Mouse (Mus musculus) heart, adult 2 months (tissue): ENCODE data around the gene Fut8. TPM values are rescaled to one million over a fixed set of nuclear protein-coding genes. Genes with fewer than 3 reads are reported as not detected.

Experiments used
- DNase-seq, 2 experiments: peaks; one replicate each; pipeline ENCODE4 v3.0.0; 2021
- H3K27ac ChIP-seq: fragments of 200-600 bp; 2 replicates; pipeline ENCODE4 v1.8.1; 2022
- H3K27me3 ChIP-seq: fragments of 200-500 bp; 2 replicates; pipeline ENCODE4 v1.6.1; 2012; ENCODE audit warnings: mild to moderate bottlenecking, low read length, inconsistent platforms, mixed read lengths; ENCODE audit not compliant: control insufficient read depth, insufficient read depth
- H3K36me3 ChIP-seq: fragments of 200-500 bp; 2 replicates; pipeline ENCODE4 v1.6.1; 2012; ENCODE audit warnings: low read length, inconsistent platforms; ENCODE audit not compliant: control insufficient read depth, insufficient read depth
- H3K4me1 ChIP-seq: fragments of 200-500 bp; 2 replicates; pipeline ENCODE4 v1.6.1; 2011; ENCODE audit warnings: low read length; ENCODE audit not compliant: control insufficient read depth, insufficient read depth
- H3K4me3 ChIP-seq: fragments of 200-600 bp; 2 replicates; pipeline ENCODE4 v1.8.1; 2022
- H3K79me2 ChIP-seq: fragments of 200-500 bp; replicated peaks from 2 replicates; pipeline ENCODE4 v1.6.1; 2012; ENCODE audit warnings: mild to moderate bottlenecking, inconsistent platforms, low read length, moderate library complexity, mixed read lengths; ENCODE audit not compliant: control insufficient read depth, insufficient read depth
- H3K9ac ChIP-seq: fragments of 200-500 bp; 2 replicates; pipeline ENCODE4 v1.6.1; 2012; ENCODE audit warnings: low read depth, mild to moderate bottlenecking, control low read depth, inconsistent platforms, low read length, mixed read lengths
- CTCF ChIP-seq: fragments of 200-600 bp; IDR thresholded peaks from 2 replicates; pipeline ENCODE4 v1.8.1; 2022; ENCODE audit warnings: antibody characterized with exemption, mild to moderate bottlenecking, moderate library complexity
- EP300 ChIP-seq: fragments of 200-500 bp; IDR thresholded peaks from 2 replicates; pipeline ENCODE4 v1.6.1; 2011; ENCODE audit warnings: low read depth, low read length, control low read depth; ENCODE audit not compliant: insufficient read depth
- POLR2A ChIP-seq: fragments of 200-500 bp; IDR thresholded peaks from 2 replicates; pipeline ENCODE4 v1.6.1; 2011; ENCODE audit warnings: mild to moderate bottlenecking, low read depth, low read length, control low read depth; ENCODE audit not compliant: insufficient read depth
- WGBS: fragments of 180-500 bp; shearing (Covaris S2); methylation state at CpG from one replicate; pipeline ENCODE4 v1.1.7; 2018; 5-methylcytosine and 5-hydroxymethylcytosine counted together
- intact Hi-C: fragments of 180-260 bp; cut with DNase I; formaldehyde crosslinking; loops from one replicate; pipeline ENCODE4 v1.15.1; 2025
- polyA plus RNA-seq: library from polyadenylated mRNA; depleted of rRNA; stranded (reverse); fragments of >200 nt; gene quantifications from 2 replicates; pipeline ENCODE4 v1.2.3, GENCODE M21; 2012
- total RNA-seq, 2 experiments: library from RNA; stranded (reverse); gene quantifications; 2 replicates each; pipeline ENCODE4 v1.2.3; 2021

The Fut8 gene
- total and polyA plus RNA-seq, 3 experiments, result 7.3 to 18.8 (median 14.3) TPM

- H3K4me1 ChIP-seq, result peaks cover 1% of the 10 kb centered on the region; the same call in 1 of the 2 replicates
- H3K4me3 ChIP-seq, result no peak overlapping the region
- no peaks in the 10 kb centered on the region for H3K79me2 ChIP-seq
- H3K27ac ChIP-seq, result no peak overlapping the region
- no peaks in the 10 kb centered on the region for H3K27me3 ChIP-seq
- 61% methylated on average over 4 of the region's 4 CpGs for WGBS
- TF ChIP-seq CTCF, result no peak
- no peak for TF ChIP-seq POLR2A
- no peak for TF ChIP-seq EP300
- intact Hi-C loops, result no loop called here
- H3K36me3 ChIP-seq, result peaks cover 4% of the 10 kb centered on the region; the same call in 1 of the 2 replicates
- no peak for DNase-seq
- H3K9ac ChIP-seq, result no peak overlapping the region
Observed at GRCm38 (mm10) chr12:77292375-77293258, 54.7 kb downstream of the Fut8 start.

GRCm38 (mm10) chr12:77296119-77296518, 58.2 kb downstream of the Fut8 start:
- no peak for DNase-seq
- intact Hi-C loops, result no loop called here
- H3K27me3 ChIP-seq, result no peaks in the 10 kb centered on the region
- H3K79me2 ChIP-seq, result no peaks in the 10 kb centered on the region
- H3K27ac ChIP-seq, result no peak overlapping the region
- peaks cover 1% of the 10 kb centered on the region; the same call in 1 of the 2 replicates for H3K4me1 ChIP-seq
- peaks cover 6% of the 10 kb centered on the region; the same call in 1 of the 2 replicates for H3K36me3 ChIP-seq
- no peak overlapping the region for H3K9ac ChIP-seq
- no peak overlapping the region for H3K4me3 ChIP-seq
- TF ChIP-seq EP300 (no peak), POLR2A (no peak), CTCF (no peak)
- 93% methylated on average over 1 of the region's 1 CpGs for WGBS

- WGBS, result 72% methylated on average over 4 of the region's 4 CpGs
- no peak for DNase-seq
- H3K27ac ChIP-seq, result no peak overlapping the region
- no peak overlapping the region for H3K9ac ChIP-seq
- intact Hi-C loops, result no loop called here
- H3K79me2 ChIP-seq, result no peaks in the 10 kb centered on the region
- H3K4me1 ChIP-seq, result peaks cover 1% of the 10 kb centered on the region; the same call in 1 of the 2 replicates
- no peak overlapping the region for H3K4me3 ChIP-seq
- peaks cover 6% of the 10 kb centered on the region; the same call in 1 of the 2 replicates for H3K36me3 ChIP-seq
- H3K27me3 ChIP-seq, result no peaks in the 10 kb centered on the region
- no peak for TF ChIP-seq EP300
Observed at GRCm38 (mm10) chr12:77297114-77297513, 59.2 kb downstream of the Fut8 start.

GRCm38 (mm10) chr12:77297858-77298257, 59.9 kb downstream of the Fut8 start:
- Histone ChIP-seq H3K4me3 (no peak overlapping the region), H3K27ac (no peak overlapping the region), H3K27me3 (no peaks in the 10 kb centered on the region), H3K36me3 (peaks cover 6% of the 10 kb centered on the region; the same call in 1 of the 2 replicates), H3K9ac (no peak overlapping the region), H3K79me2 (no peaks in the 10 kb centered on the region), H3K4me1 (peaks cover 1% of the 10 kb centered on the region; the same call in 1 of the 2 replicates)
- TF ChIP-seq CTCF, result no peak
- no peak for TF ChIP-seq EP300
- WGBS, result 51% methylated on average over 2 of the region's 2 CpGs
- no peak for DNase-seq
- intact Hi-C loops, result no loop called here

GRCm38 (mm10) chr12:77302011-77302410, 64.1 kb downstream of the Fut8 start:
- Histone ChIP-seq H3K79me2 (no peaks in the 10 kb centered on the region), H3K4me1 (peaks cover 1% of the 10 kb centered on the region; the same call in 1 of the 2 replicates), H3K27ac (no peak overlapping the region), H3K36me3 (peaks cover 6% of the 10 kb centered on the region; the same call in 1 of the 2 replicates), H3K4me3 (no peak overlapping the region), H3K9ac (no peak overlapping the region), H3K27me3 (no peaks in the 10 kb centered on the region)
- no peak for TF ChIP-seq CTCF
- TF ChIP-seq POLR2A, result no peak
- no peak for TF ChIP-seq EP300
- DNase-seq, result no peak
- intact Hi-C loops, result no loop called here
- WGBS, result 100% methylated on average over 1 of the region's 1 CpGs

GRCm38 (mm10) chr12:77303367-77303766, 65.4 kb downstream of the Fut8 start:
- H3K4me3 ChIP-seq, result no peak overlapping the region
- DNase-seq, result no peak
- no peak overlapping the region for H3K27ac ChIP-seq
- no peaks in the 10 kb centered on the region for H3K27me3 ChIP-seq
- H3K79me2 ChIP-seq, result no peaks in the 10 kb centered on the region
- intact Hi-C loops, result no loop called here
- H3K36me3 ChIP-seq, result no peaks in the 10 kb centered on the region
- no peaks in the 10 kb centered on the region; the same call in 1 of the 2 replicates for H3K4me1 ChIP-seq
- H3K9ac ChIP-seq, result no peak overlapping the region
- TF ChIP-seq EP300 (no peak), CTCF (no peak), POLR2A (no peak)
